In genomic region chr7:25133092-25134049, GRCm38 (mm10) we compare ENCODE assay signal across 7 mouse cellular contexts. TPM values are rescaled to one million over a fixed set of nuclear protein-coding genes. Genes with fewer than 3 reads are reported as not detected.
A peak's percentile ranks its signal among the peaks of the same experiment; 100 is the strongest.
DNase-seq lines count a peak whose midpoint lies in the region; ATAC-seq and TF ChIP-seq lines count a peak whose summit lies in the region.

No protein-coding gene starts in this region.

- H3K27me3 ChIP-seq in limb, embryonic 10.5 days (ENCODE audit: low read depth, poor library complexity, severe bottlenecking): peaks cover 89% of the 10 kb centered on the region
- peaks cover 54% of the 10 kb centered on the region for H3K27me3 ChIP-seq in midbrain, embryonic 12.5 days
- H3K27me3 ChIP-seq in small intestine, adult 2 months (ENCODE audit: control insufficient read depth, insufficient read depth, low read length): peaks cover 16% of the 10 kb centered on the region; the same call in 1 of the 2 replicates

- peaks cover 25% of the 10 kb centered on the region for H3K4me1 ChIP-seq in limb, embryonic 10.5 days
- peaks cover 30% of the 10 kb centered on the region for H3K4me1 ChIP-seq in midbrain, embryonic 12.5 days
- no peaks in the 10 kb centered on the region for H3K4me1 ChIP-seq in small intestine, adult 2 months (ENCODE audit: control insufficient read depth, insufficient read depth, insufficient read length, low read length)

- TF ChIP-seq CTCF in small intestine, adult 2 months (IDR thresholded peaks at IDR 0.05; ENCODE audit: extremely low read depth, insufficient read length, insufficient replicate concordance, low read depth, low read length): peak; percentile 87

- peaks cover 3% of the 10 kb centered on the region; the same call in 1 of the 2 replicates for H3K9me3 ChIP-seq in limb, embryonic 10.5 days (replicated peaks)
- peaks cover 4% of the 10 kb centered on the region; the same call in 1 of the 2 replicates for H3K9me3 ChIP-seq in midbrain, embryonic 12.5 days

- ATAC-seq in granulocyte monocyte progenitor cell, adult 5-6 weeks (replicated peaks; ENCODE audit: poor library complexity, severe bottlenecking): peak; percentile 84
- ATAC-seq in midbrain, embryonic 12.5 days (ENCODE audit: low FRiP score, low read depth): peak; percentile 79

- 8% methylated on average over 38 of the region's 38 CpGs for WGBS in limb, embryonic 10.5 days
- WGBS in midbrain, embryonic 12.5 days: 8% methylated on average over 38 of the region's 38 CpGs
- 8% methylated on average over 38 of the region's 38 CpGs for WGBS in small intestine, adult 2 months

- peak overlapping the region; percentile 56 for H3K4me2 ChIP-seq in midbrain, embryonic 12.5 days (replicated peaks)

- DNase-seq in adrenal gland, adult 8-10 months: peak; percentile 54
- DNase-seq in embryo, embryonic 11.5 days (ENCODE audit: low read depth, low spot score): peak; percentile 77
- peak; percentile 64 for DNase-seq in kidney, adult 11 months
- peak; percentile 90 for DNase-seq in limb, embryonic 10.5 days (ENCODE audit: low spot score)

- H3K9ac ChIP-seq in midbrain, embryonic 12.5 days (replicated peaks): peak overlapping the region; percentile 31

- H3K4me3 ChIP-seq in limb, embryonic 10.5 days: peak overlapping the region; percentile 42
- H3K4me3 ChIP-seq in midbrain, embryonic 12.5 days: peak overlapping the region; percentile 32
- H3K4me3 ChIP-seq in small intestine, adult 2 months (ENCODE audit: low read depth, low read length): peak overlapping the region; percentile 18

- TF ChIP-seq POLR2A in small intestine, adult 2 months (IDR thresholded peaks at IDR 0.05; ENCODE audit: low read depth, low read length): no peak

- no peaks in the 10 kb centered on the region for H3K36me3 ChIP-seq in limb, embryonic 10.5 days
- H3K36me3 ChIP-seq in midbrain, embryonic 12.5 days: 0 out of 2 replicates have a peak, but pooled peaks cover 3% of the 10 kb centered on the region
- no peaks in the 10 kb centered on the region for H3K36me3 ChIP-seq in small intestine, adult 2 months (ENCODE audit: control insufficient read depth, insufficient read depth, low read length)

- H3K27ac ChIP-seq in limb, embryonic 10.5 days: peak overlapping the region; percentile 50; the same call in 1 of the 2 replicates
- peak overlapping the region; percentile 81 for H3K27ac ChIP-seq in midbrain, embryonic 12.5 days (replicated peaks)
- no peak overlapping the region for H3K27ac ChIP-seq in small intestine, adult 2 months (ENCODE audit: insufficient read depth, low read depth, low read length)

RNA-seq across cellular contexts. Expression of gene Pou2f2, which starts 46.2 kb away (rescaled TPM):
- 1 to 10 TPM in 3 of 4 experiments, under 1 TPM in 1; 0.90 to 3.5 (median 1.7) TPM for total RNA-seq in adrenal gland, adult 8-10 months (2022)
- 18.4 and 26.6 TPM in 2 replicates for total RNA-seq in granulocyte monocyte progenitor cell, adult 5-6 weeks (2014; fragmentation: Nextera tagmentation)
- total RNA-seq in granulocyte monocyte progenitor cell, adult 5-6 weeks (2017): 5.0 and 5.1 TPM in 2 replicates
- 3.3 and 4.1 TPM in 2 replicates for polyA plus RNA-seq in limb, embryonic 10.5 days (2016; fragmentation: Nextera tagmentation; extraction: Ambion mirVana)
- 44.0 and 63.7 TPM in 2 replicates for polyA plus RNA-seq in midbrain, embryonic 12.5 days (2016; fragmentation: Nextera tagmentation; extraction: Ambion mirVana)
- 2.9 and 6.9 TPM in 2 replicates for polyA plus RNA-seq in small intestine, adult 2 months (2012; rRNA removed)
